Mouse (Mus musculus) embryonic facial prominence, embryonic 11.5 days (tissue): ENCODE results near the gene 4930524B15Rik. TPM values are rescaled to one million over a fixed set of nuclear protein-coding genes. Genes with fewer than 3 reads are reported as not detected.
A peak's percentile ranks its signal among the peaks of the same experiment; 100 is the strongest.

Source experiments
- ATAC-seq: fragments of 200-750 bp; cut with Nextera tagmentation; replicated peaks from 2 replicates; pipeline ENCODE4 v1.8.0; 2017; ENCODE audit warnings: low read depth; ENCODE audit not compliant: insufficient number of reproducible peaks, low FRiP score, low TSS enrichment
- DNase-seq: peaks from one replicate; pipeline ENCODE4 v3.0.0-alpha.2; 2015; ENCODE audit warnings: low spot score
- H3K27ac ChIP-seq: fragments of 300-500 bp; sonication (generic); replicated peaks from 2 replicates; pipeline ENCODE4 v1.5.1; 2014; ENCODE audit warnings: mild to moderate bottlenecking, low read depth, low read length, control low read depth
- H3K27me3 ChIP-seq: fragments of 300-500 bp; sonication (generic); 2 replicates; pipeline ENCODE4 v1.6.1; 2014; ENCODE audit warnings: mild to moderate bottlenecking, low read length, moderate library complexity, mixed read lengths; ENCODE audit not compliant: control insufficient read depth, insufficient read depth
- H3K36me3 ChIP-seq: fragments of 300-500 bp; sonication (generic); replicated peaks from 2 replicates; pipeline ENCODE4 v1.6.1; 2014; ENCODE audit warnings: low read depth, mild to moderate bottlenecking, low read length, moderate library complexity, mixed read lengths; ENCODE audit not compliant: control insufficient read depth, insufficient read depth
- H3K4me1 ChIP-seq: fragments of 300-500 bp; sonication (generic); 2 replicates; pipeline ENCODE4 v1.6.1; 2014; ENCODE audit warnings: low read length, mixed read lengths; ENCODE audit not compliant: control insufficient read depth, insufficient read depth
- H3K4me2 ChIP-seq: fragments of 300-500 bp; sonication (generic); 2 replicates; pipeline ENCODE4 v1.6.1; 2014; ENCODE audit warnings: low read depth, mild to moderate bottlenecking, control low read depth, low read length, moderate library complexity
- H3K4me3 ChIP-seq: fragments of 300-500 bp; sonication (generic); 2 replicates; pipeline ENCODE4 v1.5.1; 2014; ENCODE audit warnings: low read depth, low read length, control low read depth
- H3K9ac ChIP-seq: fragments of 300-500 bp; sonication (generic); replicated peaks from 2 replicates; pipeline ENCODE4 v1.6.1; 2014; ENCODE audit warnings: mild to moderate bottlenecking, control low read depth, low read length
- H3K9me3 ChIP-seq: fragments of 300-500 bp; sonication (generic); replicated peaks from 2 replicates; pipeline ENCODE4 v1.6.1; 2016; ENCODE audit warnings: mild to moderate bottlenecking, low read length, inconsistent platforms, mixed read lengths; ENCODE audit not compliant: control insufficient read depth
- WGBS: fragments of 180-500 bp; shearing (Covaris S2); extraction: QIAGEN DNeasy Blood & Tissue Kit; methylation state at CpG from one replicate; pipeline ENCODE4 v1.1.7; 2014; 5-methylcytosine and 5-hydroxymethylcytosine counted together
- polyA plus RNA-seq: library from polyadenylated mRNA; unstranded; fragments of >200 nt; fragmentation: Nextera tagmentation; extraction: Ambion mirVana; gene quantifications from 2 replicates; pipeline ENCODE4 v1.2.1, GENCODE M21; 2014

4930524B15Rik gene
- polyA plus RNA-seq, 1 experiment from 2014 or later = not detected

- no peak overlapping the region for H3K27ac ChIP-seq
- H3K9ac ChIP-seq = no peak overlapping the region
- no peak for ATAC-seq
- no peak overlapping the region for H3K4me3 ChIP-seq
- H3K4me1 ChIP-seq = no peaks in the 10 kb centered on the region
- 88% methylated on average over 3 of the region's 3 CpGs for WGBS
- no peak overlapping the region for H3K4me2 ChIP-seq
- no peaks in the 10 kb centered on the region for H3K36me3 ChIP-seq
- no peaks in the 10 kb centered on the region for H3K27me3 ChIP-seq
- H3K9me3 ChIP-seq = no peaks in the 10 kb centered on the region
- DNase-seq = no peak
Observed at GRCm38 (mm10) chr11:31945471-31945870, 19.9 kb upstream of the 4930524B15Rik start.

GRCm38 (mm10) chr11:31948462-31949330 lies 16.7 kb upstream of the 4930524B15Rik start:
- Histone ChIP-seq H3K4me3 (peak overlapping the region; percentile 36), H3K27ac (no peak overlapping the region), H3K27me3 (no peaks in the 10 kb centered on the region), H3K9me3 (no peaks in the 10 kb centered on the region), H3K4me2 (peak overlapping the region; percentile 52), H3K9ac (peak overlapping the region; percentile 32; the same call in 1 of the 2 replicates), H3K36me3 (no peaks in the 10 kb centered on the region), H3K4me1 (no peaks in the 10 kb centered on the region)
- ATAC-seq (peak; percentile 44), DNase-seq (no peak)
- 9% methylated on average over 15 of the region's 15 CpGs for WGBS

GRCm38 (mm10) chr11:31949331-31949785 lies 16.0 kb upstream of the 4930524B15Rik start:
- H3K27ac ChIP-seq = no peak overlapping the region
- peak overlapping the region; percentile 39 for H3K9ac ChIP-seq
- H3K4me1 ChIP-seq = no peaks in the 10 kb centered on the region
- no peaks in the 10 kb centered on the region for H3K9me3 ChIP-seq
- H3K4me3 ChIP-seq = peak overlapping the region; percentile 36
- peak overlapping the region; percentile 52 for H3K4me2 ChIP-seq
- 3% methylated on average over 17 of the region's 17 CpGs for WGBS
- no peaks in the 10 kb centered on the region for H3K27me3 ChIP-seq
- DNase-seq (peak; percentile 92), ATAC-seq (peak; percentile 78)
- H3K36me3 ChIP-seq = no peaks in the 10 kb centered on the region

DNA sequence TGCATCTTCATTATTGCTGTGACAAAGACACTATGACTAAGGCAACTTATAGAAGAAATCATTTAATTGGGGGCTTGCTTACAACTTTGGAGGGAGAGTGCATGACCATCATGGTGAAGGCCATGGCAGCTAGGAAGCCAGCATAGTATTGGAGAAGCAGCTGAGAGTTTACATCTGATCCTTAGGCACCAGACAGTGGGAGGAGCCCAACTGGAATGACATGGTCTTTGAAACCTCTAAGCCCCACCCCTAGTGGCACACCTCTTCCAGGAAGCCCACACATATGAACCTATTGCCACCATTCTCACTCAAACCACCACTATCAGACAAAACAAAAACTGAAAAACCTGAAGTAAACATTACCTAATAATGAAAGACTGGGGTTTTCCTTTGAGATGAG lies 5.3 kb upstream of the 4930524B15Rik start:
- no peak overlapping the region for H3K9ac ChIP-seq
- no peak for ATAC-seq
- H3K36me3 ChIP-seq = no peaks in the 10 kb centered on the region
- no peak for DNase-seq
- H3K4me2 ChIP-seq = no peak overlapping the region
- H3K27me3 ChIP-seq = no peaks in the 10 kb centered on the region
- H3K9me3 ChIP-seq = no peaks in the 10 kb centered on the region
- H3K4me3 ChIP-seq = no peak overlapping the region
- no peaks in the 10 kb centered on the region for H3K4me1 ChIP-seq
- H3K27ac ChIP-seq = no peak overlapping the region

DNA sequence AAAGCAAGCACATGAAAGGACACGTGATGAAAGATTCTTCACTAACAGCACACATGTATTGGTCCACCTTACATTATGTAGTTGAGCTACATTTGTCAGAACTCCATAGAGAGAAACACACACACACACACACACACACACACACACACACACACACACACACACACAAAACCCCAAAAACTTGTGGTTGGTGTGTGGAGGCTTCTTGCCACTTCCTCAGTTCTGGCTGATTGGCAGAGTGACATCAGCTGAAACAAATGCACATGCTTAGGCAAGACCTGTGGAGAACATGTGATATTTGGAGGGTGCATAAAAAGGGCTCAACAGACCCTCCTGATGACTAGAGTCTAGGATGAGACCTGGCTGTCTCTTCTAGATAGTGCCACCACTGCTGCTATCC lies 1.4 kb upstream of the 4930524B15Rik start:
- ATAC-seq (no peak), DNase-seq (no peak)
- no peak overlapping the region for H3K27ac ChIP-seq
- H3K4me3 ChIP-seq = no peak overlapping the region
- H3K36me3 ChIP-seq = no peaks in the 10 kb centered on the region
- H3K27me3 ChIP-seq = no peaks in the 10 kb centered on the region
- H3K9me3 ChIP-seq = no peaks in the 10 kb centered on the region
- H3K4me2 ChIP-seq = no peak overlapping the region
- no peaks in the 10 kb centered on the region for H3K4me1 ChIP-seq
- 95% methylated on average over 1 of the region's 1 CpGs for WGBS
- no peak overlapping the region for H3K9ac ChIP-seq

DNA sequence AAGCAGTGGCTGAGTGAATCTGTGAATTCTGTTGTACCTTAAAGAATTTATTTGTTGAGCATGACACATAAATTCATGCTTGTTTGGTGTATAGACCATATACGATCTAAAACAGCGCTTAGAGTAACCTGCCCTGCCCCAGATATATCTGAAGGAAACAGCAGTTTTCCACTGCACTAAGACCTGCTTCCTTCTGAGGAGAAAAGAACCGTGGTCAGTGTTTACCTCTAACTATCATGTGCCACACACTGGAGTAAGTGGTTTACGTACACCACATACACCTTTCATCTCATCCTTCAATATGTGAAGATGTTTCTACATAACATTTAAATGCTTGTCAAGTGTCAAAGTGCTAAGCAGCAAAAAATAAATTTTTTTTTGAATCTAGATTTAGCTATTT lies 8.7 kb downstream of the 4930524B15Rik start:
- H3K9me3 ChIP-seq = no peaks in the 10 kb centered on the region
- ATAC-seq = no peak
- WGBS = 85% methylated on average over 4 of the region's 4 CpGs
- H3K36me3 ChIP-seq = no peaks in the 10 kb centered on the region
- no peak overlapping the region for H3K27ac ChIP-seq
- no peak for DNase-seq
- no peak overlapping the region for H3K4me2 ChIP-seq
- H3K4me1 ChIP-seq = no peaks in the 10 kb centered on the region
- H3K27me3 ChIP-seq = no peaks in the 10 kb centered on the region
- H3K4me3 ChIP-seq = no peak overlapping the region
- no peak overlapping the region for H3K9ac ChIP-seq

GRCm38 (mm10) chr11:31974826-31975225 lies 9.4 kb downstream of the 4930524B15Rik start:
- H3K4me3 ChIP-seq = no peak overlapping the region
- no peak overlapping the region for H3K4me2 ChIP-seq
- H3K36me3 ChIP-seq = no peaks in the 10 kb centered on the region
- no peaks in the 10 kb centered on the region for H3K9me3 ChIP-seq
- no peak overlapping the region for H3K9ac ChIP-seq
- no peaks in the 10 kb centered on the region for H3K27me3 ChIP-seq
- no peak overlapping the region for H3K27ac ChIP-seq
- DNase-seq (no peak), ATAC-seq (no peak)
- WGBS = 61% methylated on average over 8 of the region's 8 CpGs
- no peaks in the 10 kb centered on the region for H3K4me1 ChIP-seq

GRCm38 (mm10) chr11:31975678-31976077 lies 10.3 kb downstream of the 4930524B15Rik start:
- WGBS = 82% methylated on average over 5 of the region's 5 CpGs
- Histone ChIP-seq H3K36me3 (no peaks in the 10 kb centered on the region), H3K4me2 (no peak overlapping the region), H3K27ac (no peak overlapping the region), H3K9ac (no peak overlapping the region), H3K4me1 (no peaks in the 10 kb centered on the region), H3K27me3 (no peaks in the 10 kb centered on the region), H3K4me3 (no peak overlapping the region), H3K9me3 (no peaks in the 10 kb centered on the region)
- no peak for DNase-seq
- ATAC-seq = no peak
